Mouse (Mus musculus) spleen, adult 18-20 months (tissue): ENCODE results near the gene Poln.

ENCODE experiments used
- DNase-seq, 2 experiments: peaks; one replicate each; pipeline ENCODE4 v3.0.0; 2022; ENCODE audit warnings: mixed read lengths in 2 of 2

Poln gene

DNA sequence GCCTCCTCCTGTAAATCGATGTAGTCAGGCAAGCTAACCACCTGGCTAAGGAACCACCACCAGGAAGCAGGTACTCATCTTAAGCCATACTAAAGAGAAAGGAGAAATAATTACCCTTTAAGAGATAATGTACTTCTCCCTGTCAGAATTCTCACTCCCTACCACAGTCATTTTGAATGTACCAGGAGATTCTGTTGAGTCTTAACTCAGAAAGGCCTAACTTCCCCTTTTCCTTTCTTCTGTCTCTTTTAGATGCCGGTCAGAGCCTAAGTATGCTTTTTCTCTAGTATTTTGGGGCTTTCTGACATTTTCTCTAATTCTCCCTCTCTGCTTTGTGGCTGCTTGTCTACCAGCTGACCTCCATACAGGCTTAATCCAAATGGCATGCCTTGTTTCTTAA lies 76.2 kb downstream of the Poln start:
- no peak for DNase-seq

DNA sequence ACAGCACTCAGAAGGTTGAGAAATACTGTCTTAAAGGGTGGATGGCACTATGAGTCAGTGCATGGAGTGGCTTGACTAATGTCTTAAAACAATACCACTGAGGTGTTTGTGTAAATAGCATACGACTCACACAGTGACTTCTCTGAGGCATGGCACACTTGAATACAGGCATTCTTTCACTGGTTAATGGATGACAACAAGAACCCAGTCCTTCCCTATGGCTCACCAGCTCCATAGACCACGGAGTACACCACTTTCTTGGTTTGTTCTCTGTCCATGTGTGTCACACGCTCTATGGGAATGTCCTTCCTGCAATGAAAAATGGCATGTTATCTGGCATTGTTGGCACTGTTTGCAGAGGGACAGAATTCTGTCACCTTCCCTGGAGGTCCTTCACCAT lies 136.7 kb downstream of the Poln start:
- no peak for DNase-seq

DNA sequence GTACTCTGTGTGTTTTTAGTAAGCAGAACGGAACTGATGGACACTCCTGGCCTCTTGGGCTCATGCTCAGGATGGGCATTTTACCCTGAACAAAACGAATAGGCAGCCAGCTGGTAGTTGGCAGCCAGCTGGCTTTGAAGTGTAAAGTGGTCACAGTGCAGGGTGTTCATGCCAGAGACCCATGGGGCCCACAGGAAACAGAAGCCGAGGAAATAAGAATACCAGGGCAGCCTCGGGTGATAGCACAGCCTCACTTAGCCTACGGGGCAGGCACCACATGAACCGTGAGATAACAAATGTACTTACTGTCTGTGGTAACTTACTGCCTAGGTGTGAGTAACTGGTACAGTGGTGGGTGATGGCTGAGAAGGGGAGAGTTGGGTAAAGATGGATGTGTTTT lies 138.2 kb downstream of the Poln start:
- no peak for DNase-seq

DNA sequence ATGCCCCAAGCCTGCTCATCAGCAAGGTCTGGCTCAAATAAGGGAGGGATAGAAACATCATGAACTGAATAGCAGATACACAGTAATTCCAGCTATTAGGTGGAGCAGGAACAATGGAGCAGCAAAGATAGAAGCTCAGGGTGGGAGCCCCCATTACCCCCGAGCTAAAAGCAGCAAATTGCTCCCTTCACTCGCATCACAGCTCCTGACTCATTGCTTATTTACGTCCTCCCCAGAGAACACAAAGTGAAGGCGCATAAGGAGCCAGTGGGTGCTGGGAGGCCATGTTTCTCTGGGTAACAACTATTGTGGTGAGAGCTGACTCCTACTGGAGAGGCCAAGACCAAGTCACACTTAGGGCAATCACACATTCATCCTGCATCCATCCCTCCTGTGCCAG lies 139.1 kb downstream of the Poln start:
- no peak for DNase-seq

DNA sequence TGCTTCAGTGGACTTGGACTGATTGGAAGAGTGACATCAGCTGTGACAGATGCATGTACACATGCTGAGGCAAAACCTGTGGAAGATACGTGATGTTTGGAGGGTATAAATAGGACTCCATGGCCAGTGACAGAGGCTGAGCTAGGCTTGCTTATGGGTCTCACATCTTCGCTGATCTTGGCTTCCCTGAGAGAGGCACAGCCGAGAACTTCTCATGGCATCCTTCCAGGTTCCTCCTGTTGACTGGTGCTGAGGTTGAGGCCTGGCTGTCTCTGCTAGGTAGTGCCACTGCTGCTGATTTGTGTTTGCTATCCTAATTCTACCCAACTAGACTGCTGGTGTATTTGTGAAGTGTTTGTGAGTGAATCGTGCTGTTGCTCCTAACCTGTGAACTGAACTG lies 150.3 kb downstream of the Poln start:
- DNase-seq: no peak

DNA sequence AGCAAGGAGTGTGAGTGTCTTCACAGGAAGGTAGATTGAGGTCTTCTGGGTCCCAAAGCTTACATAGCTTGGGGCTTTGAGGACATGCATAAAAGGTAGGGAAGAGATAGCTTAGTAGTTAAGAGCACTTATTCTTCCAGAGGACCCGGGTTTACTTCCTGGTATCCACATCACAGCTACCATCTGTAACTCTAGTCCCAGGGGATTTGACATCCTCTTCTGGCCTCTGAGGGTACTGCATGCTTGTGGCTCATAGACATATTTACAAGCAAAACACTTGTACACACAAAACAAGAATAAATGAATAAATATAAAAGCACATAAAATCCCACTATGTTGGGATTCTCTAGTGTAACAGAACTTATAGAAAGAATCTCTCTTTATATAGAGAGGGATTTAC lies 154.6 kb downstream of the Poln start:
- DNase-seq: no peak

DNA sequence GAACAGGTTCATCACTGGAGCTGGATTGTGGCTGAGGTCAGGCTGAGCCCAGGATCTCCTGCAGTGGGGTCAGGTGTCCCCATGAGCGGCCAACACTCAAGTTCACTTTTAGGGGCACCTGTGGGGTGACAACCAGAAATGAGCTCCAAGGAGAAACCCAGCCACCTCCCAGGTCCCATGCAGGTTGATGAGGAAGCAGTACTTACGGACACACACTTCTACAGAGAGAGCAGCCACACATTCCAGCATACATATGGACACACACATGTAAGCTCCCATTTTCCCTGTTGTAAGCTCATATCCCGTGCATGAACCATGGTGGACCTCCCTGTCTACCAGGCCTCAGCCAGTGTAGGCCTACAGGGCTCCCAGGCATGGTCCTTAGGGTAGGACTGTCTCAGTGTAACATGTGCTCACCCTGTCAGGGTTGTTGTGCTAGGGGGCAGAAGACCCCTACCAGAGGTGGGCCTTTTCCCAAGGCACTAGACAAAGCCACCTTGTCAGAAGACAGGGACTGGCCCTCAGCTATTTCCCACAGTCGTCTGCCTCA lies 161.8 kb downstream of the Poln start:
- no peak for DNase-seq

DNA sequence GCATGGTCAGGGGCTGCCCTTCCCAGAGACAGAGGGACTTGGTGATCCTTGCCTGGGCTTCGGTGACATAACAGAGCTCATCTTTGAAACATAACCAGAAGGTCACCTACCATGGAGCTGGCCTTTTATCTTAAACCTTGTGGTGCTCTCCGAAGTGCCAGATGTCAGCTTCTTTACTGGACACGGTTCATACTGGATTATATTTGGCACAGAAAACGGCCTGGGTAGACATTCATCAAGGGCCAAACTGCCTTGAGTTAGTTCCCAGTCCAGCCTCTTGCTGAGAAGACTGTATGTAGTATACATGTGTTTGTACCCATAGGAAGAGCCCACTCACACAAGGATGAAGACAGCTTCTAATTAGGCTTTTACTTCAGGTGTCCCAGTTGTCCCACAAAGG lies 162.4 kb downstream of the Poln start:
- DNase-seq: no peak

DNA sequence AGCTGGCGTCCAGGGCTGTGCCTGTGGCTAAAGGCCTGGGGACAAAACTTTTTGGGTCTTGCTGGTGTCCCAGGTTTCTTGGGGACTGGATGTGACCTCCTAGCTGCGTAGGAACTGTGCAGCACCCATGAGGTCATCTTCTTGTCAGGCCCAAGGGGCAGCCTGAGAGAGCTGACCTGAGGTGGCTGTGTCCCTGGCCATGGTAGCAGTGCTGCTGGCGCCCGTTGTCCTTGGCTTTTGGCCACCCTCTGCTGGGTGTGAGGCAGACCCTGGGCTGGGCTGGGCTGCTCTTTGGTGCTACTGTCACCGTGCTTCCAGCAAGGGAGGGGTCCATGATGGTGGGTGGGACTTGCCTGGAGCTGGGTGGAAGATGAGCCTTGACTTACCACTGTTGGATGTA lies 164.6 kb downstream of the Poln start:
- no peak for DNase-seq

DNA sequence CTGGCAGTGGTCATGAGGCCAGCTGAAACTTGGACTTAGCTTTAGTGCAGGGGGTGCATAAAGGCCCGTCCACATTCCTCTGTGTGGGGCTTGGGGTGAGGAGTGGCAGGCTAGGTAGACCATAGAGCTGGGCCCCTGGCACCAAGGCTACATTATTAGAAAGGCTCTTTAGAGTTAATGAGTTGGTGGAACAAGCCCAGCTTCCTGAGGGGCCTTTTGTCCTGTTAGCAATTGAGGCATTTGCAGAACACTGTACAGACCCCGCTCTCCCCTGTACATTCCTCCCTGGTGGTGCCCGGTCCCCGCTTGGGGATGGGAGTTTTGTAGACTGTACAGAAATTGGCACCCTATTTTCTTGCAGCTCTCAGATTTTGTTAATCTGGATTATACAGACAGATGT lies 166.6 kb downstream of the Poln start:
- DNase-seq: no peak

DNA sequence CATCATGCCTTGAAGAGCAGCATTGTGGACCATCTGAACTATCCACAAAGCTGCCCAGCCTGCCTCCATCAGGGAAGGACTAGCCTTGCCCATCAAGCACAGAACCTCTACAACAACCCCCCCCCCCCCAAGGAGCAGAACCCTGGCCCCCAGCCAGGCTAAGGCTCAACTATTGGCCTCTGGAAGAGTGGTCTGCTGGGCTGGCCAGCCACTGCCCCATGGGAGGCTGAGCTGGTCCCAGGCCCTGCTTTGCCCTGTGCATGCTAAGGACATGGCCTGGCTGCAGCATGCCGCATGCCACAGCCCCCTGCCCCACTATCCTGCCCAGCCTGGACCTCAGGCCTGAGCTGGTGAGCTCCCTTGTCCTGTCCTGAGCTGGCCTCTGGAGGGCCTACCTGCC lies 167.8 kb downstream of the Poln start:
- DNase-seq: no peak

DNA sequence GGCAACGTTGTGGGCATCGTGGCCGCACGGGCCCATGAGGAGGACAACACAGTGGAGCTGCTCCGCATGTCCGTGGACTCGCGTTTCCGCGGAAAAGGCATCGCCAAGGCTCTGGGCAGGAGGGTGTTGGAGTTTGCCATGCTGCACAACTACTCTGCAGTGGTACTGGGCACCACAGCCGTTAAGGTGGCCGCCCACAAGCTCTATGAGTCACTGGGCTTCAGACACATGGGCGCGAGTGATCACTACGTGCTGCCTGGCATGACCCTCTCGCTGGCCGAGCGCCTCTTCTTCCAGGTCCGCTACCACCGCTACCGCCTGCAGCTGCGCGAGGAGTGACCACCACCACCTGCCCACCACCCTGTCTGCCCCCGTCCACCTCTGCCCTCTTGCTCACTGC lies 168.4 kb downstream of the Poln start:
- DNase-seq: no peak

DNA sequence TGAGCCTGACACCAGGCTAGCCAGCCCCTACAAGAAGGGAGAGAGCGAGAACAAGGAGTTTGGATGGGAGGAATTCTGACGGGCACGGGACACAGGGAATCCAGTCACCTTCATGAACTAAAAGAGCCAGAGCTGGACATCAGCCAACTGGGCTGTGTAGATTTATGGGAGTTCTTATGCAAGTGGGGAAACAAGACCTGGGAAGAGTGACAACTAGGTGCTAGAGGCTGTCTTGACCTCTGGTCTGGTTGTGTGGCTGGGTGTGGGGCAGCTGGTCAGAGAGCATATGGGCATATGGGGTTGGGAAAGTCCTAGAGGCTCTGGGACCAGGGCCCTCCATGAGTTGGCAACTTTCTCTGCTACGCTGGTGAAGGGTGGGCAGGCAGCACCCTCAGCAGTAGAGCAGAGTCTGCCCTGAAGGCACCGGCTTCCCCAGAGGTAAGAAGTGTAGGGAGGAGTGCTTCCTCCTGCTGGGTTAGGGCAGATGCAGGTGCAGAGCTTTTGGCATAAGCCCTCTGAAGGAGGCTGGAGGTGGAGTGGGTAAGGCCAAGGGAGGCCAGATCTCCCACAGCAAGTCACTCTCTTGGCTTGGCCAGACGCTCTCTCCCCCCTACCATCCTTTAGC lies 169.7 kb downstream of the Poln start:
- no peak for DNase-seq

DNA sequence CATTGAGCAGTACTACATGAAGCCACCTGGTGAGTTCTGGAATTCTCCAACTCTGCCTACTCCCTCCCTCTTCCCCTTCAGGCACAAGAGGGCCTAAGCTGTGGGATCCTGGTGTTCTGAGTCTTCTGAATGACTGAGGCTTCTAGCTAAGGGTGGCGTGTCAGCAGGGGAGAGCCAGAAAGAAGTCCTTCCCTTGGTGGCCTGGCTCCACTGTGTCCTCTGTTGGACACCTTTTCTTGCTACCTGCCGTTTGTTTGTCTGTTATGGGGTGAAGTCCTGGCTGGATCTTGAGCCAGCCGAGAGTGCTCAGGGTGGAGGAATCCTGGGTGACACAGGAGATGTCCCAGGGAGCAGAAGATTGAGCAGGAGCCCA lies 170.8 kb downstream of the Poln start:
- no peak for DNase-seq

DNA sequence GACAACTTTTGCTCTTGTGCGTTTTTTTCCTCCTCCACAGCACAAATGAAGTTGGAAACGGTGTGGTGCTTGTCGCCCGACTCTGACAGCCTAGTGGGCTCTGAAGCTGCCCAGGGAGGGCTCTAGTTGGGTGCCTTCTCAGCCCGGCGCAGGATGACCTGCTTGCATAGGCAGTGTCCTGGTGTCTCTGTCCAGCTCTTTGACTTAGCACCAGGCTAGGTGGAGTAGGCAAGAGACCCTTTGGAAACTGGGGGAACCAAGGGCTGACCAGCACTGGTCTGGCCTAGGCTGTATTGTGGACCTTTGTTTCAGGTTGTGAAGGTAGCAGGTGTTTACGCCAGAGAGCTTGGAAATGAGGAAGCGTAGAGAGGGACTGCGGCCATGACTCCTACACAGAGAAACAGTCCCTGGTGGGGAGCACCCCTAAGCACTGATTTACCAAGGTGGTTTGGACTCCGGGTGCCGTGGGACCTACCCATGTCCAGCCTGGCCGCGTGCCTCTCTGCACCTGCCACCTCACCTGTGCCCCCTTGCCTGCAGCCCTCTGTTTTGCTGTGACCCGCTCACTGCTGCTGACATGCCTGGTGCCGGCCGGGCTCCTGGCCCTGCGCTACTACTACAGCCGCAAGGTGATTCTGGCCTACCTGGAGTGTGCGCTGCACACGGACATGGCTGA lies 171.3 kb downstream of the Poln start:
- no peak for DNase-seq

DNA sequence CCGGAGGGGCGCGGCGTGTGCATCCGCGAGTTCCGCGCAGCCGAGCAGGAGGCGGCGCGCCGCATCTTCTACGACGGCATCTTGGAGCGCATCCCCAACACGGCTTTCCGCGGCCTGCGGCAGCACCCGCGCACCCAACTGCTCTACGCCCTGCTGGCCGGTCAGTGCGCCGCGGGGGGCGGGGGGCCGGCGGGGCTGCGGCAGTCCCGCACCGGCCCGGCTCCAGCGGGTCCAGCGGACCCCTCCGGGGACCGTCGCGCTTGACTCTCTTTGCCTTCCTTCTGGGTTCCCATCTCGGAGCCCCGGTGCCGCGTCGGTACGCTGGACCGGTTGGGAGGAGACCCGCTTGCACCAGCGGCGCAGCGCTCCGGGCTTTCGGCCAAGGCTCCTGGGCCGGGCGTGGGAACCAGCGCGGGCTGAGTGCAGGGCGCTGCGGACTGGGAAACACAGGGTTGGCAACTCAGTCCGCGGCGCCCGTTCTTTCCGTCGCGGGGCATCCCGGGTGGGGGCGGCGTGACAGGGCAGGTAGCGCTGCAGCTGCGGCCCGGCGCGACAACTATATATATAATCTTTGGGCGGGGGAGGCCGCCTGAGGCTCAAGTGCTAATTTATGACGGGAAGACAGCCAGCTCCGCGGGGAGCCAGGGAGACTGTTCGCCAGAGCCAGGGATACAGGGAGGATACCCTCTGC lies 172.1 kb downstream of the Poln start:
- DNase-seq: no peak

DNA sequence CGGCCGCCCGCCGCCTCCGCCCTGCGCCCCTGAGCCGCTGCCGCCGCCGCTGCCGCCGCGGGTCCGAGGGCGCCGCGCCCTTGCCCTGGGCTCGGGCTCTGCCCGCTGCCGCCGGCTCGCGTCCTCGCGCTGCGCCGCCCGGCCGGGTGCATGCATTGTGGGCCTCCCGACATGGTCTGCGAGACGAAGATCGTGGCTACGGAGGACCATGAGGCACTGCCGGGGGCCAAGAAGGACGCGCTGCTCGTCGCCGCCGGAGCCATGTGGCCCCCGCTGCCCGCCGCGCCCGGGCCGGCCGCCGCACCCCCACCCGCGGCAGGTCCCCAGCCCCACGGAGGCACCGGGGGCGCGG lies 172.6 kb downstream of the Poln start:
- no peak for DNase-seq

DNA sequence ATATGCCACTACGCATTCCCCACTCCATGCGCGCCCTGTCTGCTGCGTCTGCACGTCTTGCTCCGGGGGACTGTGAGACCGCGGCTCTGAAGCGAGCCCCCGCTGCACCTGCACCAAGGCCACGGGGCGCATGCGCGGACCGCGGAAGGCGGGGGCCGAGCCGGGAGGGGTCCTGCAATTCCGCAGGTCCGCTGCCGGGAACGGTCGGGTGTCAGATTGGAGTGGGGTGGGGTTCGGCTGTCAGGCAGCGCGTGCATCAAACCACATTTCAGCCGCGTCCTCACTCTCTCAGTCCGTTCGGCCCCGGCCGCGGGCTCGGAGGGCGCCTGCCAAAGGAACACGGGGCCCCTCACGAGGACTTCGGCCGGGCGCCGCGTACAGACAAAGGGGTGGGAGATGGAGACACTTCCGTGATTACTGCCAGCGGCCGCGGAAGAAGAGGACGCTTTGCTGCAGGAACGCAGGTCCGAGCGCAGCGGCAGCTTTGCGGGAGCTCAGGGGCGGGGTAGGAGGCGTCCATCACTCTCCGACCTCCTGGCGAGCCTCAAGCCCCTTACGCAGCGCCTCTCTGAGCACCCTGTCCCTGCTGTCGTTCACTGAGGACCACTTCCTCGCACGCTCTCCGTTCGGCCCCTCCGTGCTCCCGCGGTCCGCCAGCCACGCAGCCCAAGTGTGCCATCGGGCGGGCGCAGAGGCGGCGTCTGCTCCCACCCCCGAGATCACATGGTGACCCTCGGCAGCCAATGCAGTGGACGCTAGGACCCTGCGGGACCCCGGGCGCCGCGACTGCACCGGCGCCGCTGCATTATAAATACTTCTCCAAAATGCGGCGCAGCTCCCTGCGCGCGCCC lies 173.2 kb downstream of the Poln start, which contains the start of gene Nat8l:
Nat8l (plus strand) TSS at position 142 of the 851 bp plus-strand sequence.
- peak in 1 of 2 experiments; percentile 28 for DNase-seq

DNA sequence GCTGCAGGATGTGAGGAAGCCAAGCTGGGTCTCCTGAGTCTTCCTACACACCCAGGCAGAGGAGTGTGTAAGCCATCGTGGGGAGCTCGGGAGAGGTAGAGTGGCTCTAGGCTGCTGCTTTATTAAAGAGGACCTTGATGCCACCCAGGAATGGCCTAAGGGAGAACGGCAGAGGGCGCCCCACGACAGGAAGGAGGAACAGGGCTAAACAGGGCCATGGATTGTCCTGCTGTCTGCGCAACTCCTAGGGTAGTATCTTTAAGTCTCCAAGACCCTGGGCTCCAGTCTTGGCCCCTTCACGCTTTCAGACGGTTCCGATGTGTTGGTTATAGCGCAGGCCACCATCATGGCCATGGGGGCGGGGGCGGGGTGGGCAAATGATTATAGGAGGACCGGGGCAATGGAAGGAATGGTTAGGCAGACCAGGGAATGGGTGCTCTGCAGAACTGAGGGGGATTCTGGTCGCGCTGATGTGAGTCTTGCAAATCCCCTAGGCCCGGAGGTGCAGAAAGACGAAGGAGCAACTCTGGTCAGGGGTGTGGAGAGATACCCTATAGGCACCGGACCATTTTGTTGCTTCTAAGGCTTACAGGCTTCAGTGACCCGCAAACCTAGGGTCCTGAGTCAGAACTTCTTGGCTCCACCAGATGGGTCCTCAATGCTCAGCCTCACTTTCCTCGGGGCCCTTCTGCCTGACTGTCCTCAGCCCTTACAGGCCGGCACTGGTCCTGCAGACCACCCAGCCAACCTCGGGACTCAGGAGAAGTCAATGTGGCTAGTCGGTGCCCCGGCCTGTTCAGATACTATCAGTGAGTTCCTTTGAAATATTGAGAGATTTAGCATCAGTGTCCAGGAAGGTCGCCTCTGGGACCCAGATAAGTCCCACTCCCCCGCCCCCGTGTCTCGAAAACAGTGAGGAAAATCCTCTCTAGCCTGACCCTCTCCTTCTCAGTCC lies 174.3 kb downstream of the Poln start:
- DNase-seq: no peak

DNA sequence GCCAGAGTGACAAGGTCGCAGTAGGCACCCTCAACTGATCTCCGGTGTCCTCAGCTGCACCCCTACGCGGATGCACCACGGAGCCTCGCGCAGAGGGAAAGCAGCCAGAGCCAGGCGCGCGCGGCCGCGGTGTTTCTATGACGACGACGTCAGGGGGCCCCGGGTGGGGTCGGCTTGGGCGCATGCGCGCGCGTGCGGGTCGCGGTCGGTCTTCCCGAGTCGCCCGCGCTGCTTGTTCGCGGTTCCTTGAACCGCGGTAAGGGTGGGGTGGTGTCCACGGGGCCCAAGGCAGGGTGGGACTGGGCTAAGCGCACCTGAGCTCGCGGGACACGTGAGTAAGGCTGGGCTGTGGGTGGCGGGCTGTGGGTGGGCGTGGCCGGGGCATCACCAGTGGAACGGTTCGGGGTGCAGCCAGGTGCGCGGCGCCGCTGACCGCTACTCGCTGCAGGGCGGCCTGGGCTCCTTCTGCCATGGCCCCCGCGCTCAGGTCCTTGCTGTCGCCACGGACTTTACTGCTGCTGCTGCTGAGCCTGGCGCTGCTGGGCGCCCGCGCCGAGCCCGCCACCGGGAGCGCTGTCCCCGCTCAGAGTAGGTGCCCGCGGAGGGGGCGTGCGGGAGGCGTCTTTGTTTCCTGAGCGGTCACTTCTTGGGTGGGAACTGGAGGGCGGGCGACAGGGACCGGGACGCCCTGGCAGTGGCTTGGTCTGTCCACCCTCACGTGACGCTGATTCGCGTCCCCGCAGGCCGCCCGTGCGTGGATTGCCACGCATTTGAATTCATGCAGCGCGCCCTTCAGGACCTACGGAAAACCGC lies 185.7 kb downstream of the Poln start, which contains the start of gene Gm1673:
Gm1673 (plus strand) TSS at position 125 of the 813 bp plus-strand sequence.
- DNase-seq: peak in 1 of 2 experiments; percentile 41

DNA sequence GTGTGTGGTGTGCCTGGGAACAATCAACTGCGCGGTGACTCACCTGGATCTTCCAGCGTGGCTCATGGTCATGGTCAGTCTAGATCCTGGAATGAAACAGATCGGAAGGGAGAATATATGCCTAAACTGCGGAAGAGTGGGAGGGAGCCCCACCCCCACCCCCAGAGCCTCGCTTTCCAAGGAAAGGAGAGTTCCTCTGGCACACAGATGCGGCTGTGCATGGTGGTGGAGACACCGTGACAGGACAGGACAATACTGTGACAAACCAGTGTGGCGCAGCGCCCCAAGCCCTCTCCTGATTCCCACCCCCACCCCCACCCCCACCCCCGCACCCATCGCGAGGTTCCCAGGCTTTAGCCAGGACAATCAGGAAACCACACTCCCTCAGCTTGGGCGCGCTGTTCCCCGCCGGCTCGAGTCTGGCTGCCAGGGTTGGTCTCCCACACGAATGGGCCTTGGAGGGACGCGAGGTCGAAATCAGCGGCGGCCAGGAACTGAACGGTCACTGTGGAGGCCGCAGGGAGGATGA lies 186.5 kb downstream of the Poln start:
- no peak for DNase-seq
